Mouse (Mus musculus): Measurements from ENCODE around the gene Aqp7. TPM values are rescaled to one million over a fixed set of nuclear protein-coding genes. Genes with fewer than 3 reads are reported as not detected.

Aqp7 gene
- polyA plus RNA-seq, 1 experiment from 2014 or later, result 0.21 TPM

- ChIA-PET POLR2A (no interaction called here), CTCF (interaction anchor here (0.9 kb wide), 1 partner anchor 13 kb away, joined by 3 read pairs; no protein-coding TSS in a partner anchor)
Observed at GRCm38 (mm10) chr4:41042880-41043279, 5.1 kb downstream of the Aqp7 start.

GRCm38 (mm10) chr4:41040983-41041382 is 7.0 kb downstream of the Aqp7 start:
- no peak for TF ChIP-seq CTCF (IDR thresholded peaks at IDR 0.05)
- DNase-seq (ENCODE audit: low read depth, low spot score), result no peak
- no peaks in the 10 kb centered on the region for H3K27me3 ChIP-seq
- ChIA-PET CTCF (no interaction called here), POLR2A (interaction anchor here (1.2 kb wide), 1 partner anchor 16 kb away, joined by 3 read pairs; no protein-coding TSS in a partner anchor)
- ATAC-seq, result no peak
- in situ Hi-C loops (cut with MboI; ENCODE audit: low pct_unique_long_range_greater_than_20kb), result no loop called here

More at GRCm38 (mm10) chr4:41042880-41043279, 5.1 kb downstream of the Aqp7 start:
- in situ Hi-C loops (cut with MboI; ENCODE audit: low pct_unique_long_range_greater_than_20kb), result no loop called here
- H3K27me3 ChIP-seq, result no peaks in the 10 kb centered on the region
- ATAC-seq (peak; percentile 55), DNase-seq (ENCODE audit: low read depth, low spot score) (no peak)
- no peak for TF ChIP-seq CTCF (IDR thresholded peaks at IDR 0.05)

GRCm38 (mm10) chr4:41037942-41038341 is 10.0 kb downstream of the Aqp7 start:
- DNase-seq (ENCODE audit: low read depth, low spot score) (no peak), ATAC-seq (no peak)
- ChIA-PET POLR2A (no interaction called here), CTCF (no interaction called here)
- TF ChIP-seq CTCF (IDR thresholded peaks at IDR 0.05), result no peak
- in situ Hi-C loops (cut with MboI; ENCODE audit: low pct_unique_long_range_greater_than_20kb), result no loop called here
- no peaks in the 10 kb centered on the region for H3K27me3 ChIP-seq

- TF ChIP-seq CTCF (IDR thresholded peaks at IDR 0.05), result no peak
- H3K27me3 ChIP-seq, result no peaks in the 10 kb centered on the region
- in situ Hi-C loops (cut with MboI; ENCODE audit: low pct_unique_long_range_greater_than_20kb), result no loop called here
- ChIA-PET POLR2A (no interaction called here), CTCF (no interaction called here)
- DNase-seq (ENCODE audit: low read depth, low spot score) (no peak), ATAC-seq (no peak)
Observed at GRCm38 (mm10) chr4:41031242-41031641, 16.7 kb downstream of the Aqp7 start.

- DNase-seq (ENCODE audit: low read depth, low spot score) (no peak), ATAC-seq (no peak)
- ChIA-PET POLR2A (no interaction called here), CTCF (interaction anchor here (1.1 kb wide), 1 partner anchor 13 kb away, joined by 3 read pairs; no protein-coding TSS in a partner anchor)
- H3K27me3 ChIP-seq, result no peaks in the 10 kb centered on the region
- in situ Hi-C loops (cut with MboI; ENCODE audit: low pct_unique_long_range_greater_than_20kb), result no loop called here
- no peak for TF ChIP-seq CTCF (IDR thresholded peaks at IDR 0.05)
Observed at GRCm38 (mm10) chr4:41029372-41029771, 18.6 kb downstream of the Aqp7 start.

GRCm38 (mm10) chr4:41028272-41028671 is 19.7 kb downstream of the Aqp7 start:
- no peak for DNase-seq (ENCODE audit: low read depth, low spot score)
- no peak for ATAC-seq
- ChIA-PET POLR2A (no interaction called here), CTCF (interaction anchor here (0.6 kb wide), 1 partner anchor 23 kb away, joined by 3 read pairs; no protein-coding TSS in a partner anchor)
- no peak for TF ChIP-seq CTCF (IDR thresholded peaks at IDR 0.05)
- H3K27me3 ChIP-seq, result no peaks in the 10 kb centered on the region
- in situ Hi-C loops (cut with MboI; ENCODE audit: low pct_unique_long_range_greater_than_20kb), result no loop called here

GRCm38 (mm10) chr4:41027872-41028271 is 20.1 kb downstream of the Aqp7 start:
- CTCF ChIA-PET, result interaction anchor here (0.6 kb wide), 1 partner anchor 23 kb away, joined by 3 read pairs; no protein-coding TSS in a partner anchor
- no peaks in the 10 kb centered on the region for H3K27me3 ChIP-seq
- POLR2A ChIA-PET, result no interaction called here
- ATAC-seq, result no peak
- no peak for DNase-seq (ENCODE audit: low read depth, low spot score)
- no peak for TF ChIP-seq CTCF (IDR thresholded peaks at IDR 0.05)
- in situ Hi-C loops (cut with MboI; ENCODE audit: low pct_unique_long_range_greater_than_20kb), result no loop called here

- POLR2A ChIA-PET, result no interaction called here
- ATAC-seq, result no peak
- no peak for DNase-seq (ENCODE audit: low read depth, low spot score)
- TF ChIP-seq CTCF (IDR thresholded peaks at IDR 0.05), result no peak
- CTCF ChIA-PET, result no interaction called here
- H3K27me3 ChIP-seq, result no peaks in the 10 kb centered on the region
- in situ Hi-C loops (cut with MboI; ENCODE audit: low pct_unique_long_range_greater_than_20kb), result no loop called here
Observed at GRCm38 (mm10) chr4:41026086-41026787, 21.7 kb downstream of the Aqp7 start.

- POLR2A ChIA-PET, result no interaction called here
- TF ChIP-seq CTCF (IDR thresholded peaks at IDR 0.05), result peak; percentile 46
- DNase-seq (ENCODE audit: low read depth, low spot score) (no peak), ATAC-seq (no peak)
- in situ Hi-C loops (cut with MboI; ENCODE audit: low pct_unique_long_range_greater_than_20kb), result no loop called here
- no peaks in the 10 kb centered on the region for H3K27me3 ChIP-seq
- CTCF ChIA-PET, result interaction anchor here (1.2 to 1.9 kb wide), 2 partner anchors 34 to 43 kb away, joined by 4 read pairs; no protein-coding TSS in a partner anchor
Observed at GRCm38 (mm10) chr4:41021094-41021493, 26.8 kb downstream of the Aqp7 start.

GRCm38 (mm10) chr4:41015798-41016197 is 32.1 kb downstream of the Aqp7 start:
- ChIA-PET CTCF (interaction anchor here (1.3 kb wide), 1 partner anchor 10 kb away, joined by 3 read pairs; no protein-coding TSS in a partner anchor), POLR2A (no interaction called here)
- no peaks in the 10 kb centered on the region for H3K27me3 ChIP-seq
- ATAC-seq (no peak), DNase-seq (ENCODE audit: low read depth, low spot score) (no peak)
- in situ Hi-C loops (cut with MboI; ENCODE audit: low pct_unique_long_range_greater_than_20kb), result no loop called here
- no peak for TF ChIP-seq CTCF (IDR thresholded peaks at IDR 0.05)

- TF ChIP-seq CTCF (IDR thresholded peaks at IDR 0.05), result no peak
- in situ Hi-C loops (cut with MboI; ENCODE audit: low pct_unique_long_range_greater_than_20kb), result no loop called here
- POLR2A ChIA-PET, result interaction anchor here (0.5 to 0.6 kb wide), 2 partner anchors 15 to 58 kb away, joined by 3 read pairs; no protein-coding TSS in a partner anchor
- no peak for DNase-seq (ENCODE audit: low read depth, low spot score)
- H3K27me3 ChIP-seq, result no peaks in the 10 kb centered on the region
- CTCF ChIA-PET, result interaction anchor here (1.2 kb wide), 1 partner anchor 10 kb away, joined by 4 read pairs; no protein-coding TSS in a partner anchor
- no peak for ATAC-seq
Observed at GRCm38 (mm10) chr4:41013351-41013750, 34.6 kb downstream of the Aqp7 start.
